Mouse (Mus musculus): ENCODE data around the gene Twsg1. TPM values are rescaled to one million over a fixed set of nuclear protein-coding genes. Genes with fewer than 3 reads are reported as not detected.

Gene Twsg1
- polyA plus RNA-seq, 1 experiment = 75.3 TPM

DNA sequence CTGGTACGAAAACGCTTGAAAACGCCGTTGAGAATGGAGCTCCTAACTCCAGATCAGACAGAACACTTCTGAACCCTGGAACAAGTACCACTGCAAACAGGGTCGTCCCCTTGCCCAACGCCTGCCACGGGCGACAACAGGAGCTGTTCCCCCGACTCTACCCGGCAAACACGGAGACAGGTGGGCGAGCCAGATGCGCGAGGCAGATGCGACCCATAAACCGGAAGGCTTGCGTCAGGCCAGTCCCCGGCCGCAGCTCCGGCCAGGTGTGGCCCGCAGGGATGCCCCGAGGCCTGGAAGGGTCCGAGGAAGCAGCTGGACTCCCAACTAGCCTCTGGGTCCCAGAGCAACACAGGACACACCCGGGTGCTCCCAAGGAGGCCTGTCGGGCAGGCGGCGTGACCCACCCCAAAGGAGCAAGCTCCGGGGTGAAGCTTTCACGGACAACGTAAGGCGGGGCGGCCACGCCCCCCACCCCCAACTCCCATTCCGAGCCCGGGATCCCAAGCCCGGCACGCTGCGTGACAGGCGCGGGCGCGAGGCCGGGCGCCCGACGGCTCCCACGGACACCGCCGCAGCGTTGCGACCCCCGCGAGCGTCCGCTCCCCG is 66.9 kb downstream of the Twsg1 start:
- Histone ChIP-seq H3K27ac (ENCODE audit: insufficient read depth, low read length) (peak overlapping the region; percentile 12; the same call in 1 of the 2 replicates), H3K4me1 (ENCODE audit: control insufficient read depth, insufficient read depth, low read length) (no peaks in the 10 kb centered on the region), H3K27me3 (ENCODE audit: control insufficient read depth, insufficient read depth, low read length, poor library complexity, severe bottlenecking) (no peaks in the 10 kb centered on the region), H3K36me3 (ENCODE audit: control insufficient read depth, insufficient read depth, low read length, poor library complexity, severe bottlenecking) (no peaks in the 10 kb centered on the region), H3K9ac (ENCODE audit: low read depth, poor library complexity, severe bottlenecking) (peak overlapping the region; percentile 82), H3K4me3 (ENCODE audit: low read depth, low read length) (peak overlapping the region; percentile 97), H3K9me3 (replicated peaks; ENCODE audit: control insufficient read depth, insufficient read depth, low read length, poor library complexity, severe bottlenecking) (no peaks in the 10 kb centered on the region)
- TF ChIP-seq CTCF (IDR thresholded peaks at IDR 0.05; ENCODE audit: low read depth, low read length) = no peak
- no peak for TF ChIP-seq EP300 (IDR thresholded peaks at IDR 0.05; ENCODE audit: insufficient read depth, low read depth, low read length)
- TF ChIP-seq POLR2A (IDR thresholded peaks at IDR 0.05; ENCODE audit: insufficient read depth, low read length) = no peak

DNA sequence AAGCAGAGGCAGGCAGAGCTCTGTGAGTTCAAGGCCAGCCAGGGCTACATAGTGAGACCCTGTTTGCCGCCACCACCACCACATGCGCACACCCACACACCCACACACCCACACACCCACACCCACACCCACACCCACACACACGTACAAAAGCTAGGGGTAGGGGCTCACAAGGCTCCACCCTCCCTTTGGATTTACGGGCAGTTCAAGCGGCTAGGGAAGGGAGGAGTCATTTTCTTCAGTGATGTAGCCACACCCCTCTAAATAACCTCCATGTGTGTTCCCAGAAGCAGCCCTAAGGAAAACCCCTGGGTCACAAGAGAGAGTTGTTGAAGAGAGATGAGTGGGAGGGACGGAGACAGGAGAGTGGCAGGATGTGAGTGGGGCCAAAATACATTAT is 74.0 kb downstream of the Twsg1 start:
- TF ChIP-seq POLR2A (IDR thresholded peaks at IDR 0.05; ENCODE audit: insufficient read depth, low read length) = no peak
- TF ChIP-seq CTCF (IDR thresholded peaks at IDR 0.05; ENCODE audit: low read depth, low read length) = no peak
- TF ChIP-seq EP300 (IDR thresholded peaks at IDR 0.05; ENCODE audit: insufficient read depth, low read depth, low read length) = no peak
- Histone ChIP-seq H3K27me3 (ENCODE audit: control insufficient read depth, insufficient read depth, low read length, poor library complexity, severe bottlenecking) (no peaks in the 10 kb centered on the region), H3K9ac (ENCODE audit: low read depth, poor library complexity, severe bottlenecking) (no peak overlapping the region), H3K36me3 (ENCODE audit: control insufficient read depth, insufficient read depth, low read length, poor library complexity, severe bottlenecking) (no peaks in the 10 kb centered on the region), H3K4me1 (ENCODE audit: control insufficient read depth, insufficient read depth, low read length) (peaks cover 6% of the 10 kb centered on the region), H3K4me3 (ENCODE audit: low read depth, low read length) (peak overlapping the region; percentile 29; the same call in 1 of the 2 replicates), H3K27ac (ENCODE audit: insufficient read depth, low read length) (no peak overlapping the region), H3K9me3 (replicated peaks; ENCODE audit: control insufficient read depth, insufficient read depth, low read length, poor library complexity, severe bottlenecking) (no peaks in the 10 kb centered on the region)

DNA sequence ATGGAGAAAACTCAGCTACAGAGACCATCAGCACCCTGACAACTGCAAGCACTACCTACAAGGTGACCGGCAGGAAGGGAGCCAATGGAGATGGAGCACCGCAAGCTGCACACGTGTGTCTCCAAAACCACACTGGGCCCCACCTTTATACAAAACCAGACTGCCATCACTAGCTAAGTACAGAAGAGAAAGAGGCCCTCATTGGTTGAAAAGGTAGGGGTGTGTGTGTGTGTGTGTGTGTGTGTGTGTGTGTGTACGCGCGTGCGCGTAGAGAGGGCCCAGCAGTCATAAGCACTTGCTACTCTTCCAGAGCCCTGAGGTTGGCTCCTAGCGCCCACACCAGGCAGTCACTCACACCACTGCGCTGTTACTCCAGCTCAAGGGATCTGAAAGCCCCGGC is 77.2 kb downstream of the Twsg1 start:
- Histone ChIP-seq H3K9me3 (replicated peaks; ENCODE audit: control insufficient read depth, insufficient read depth, low read length, poor library complexity, severe bottlenecking) (no peaks in the 10 kb centered on the region), H3K9ac (ENCODE audit: low read depth, poor library complexity, severe bottlenecking) (no peak overlapping the region), H3K27me3 (ENCODE audit: control insufficient read depth, insufficient read depth, low read length, poor library complexity, severe bottlenecking) (no peaks in the 10 kb centered on the region), H3K4me3 (ENCODE audit: low read depth, low read length) (no peak overlapping the region), H3K36me3 (ENCODE audit: control insufficient read depth, insufficient read depth, low read length, poor library complexity, severe bottlenecking) (no peaks in the 10 kb centered on the region), H3K27ac (ENCODE audit: insufficient read depth, low read length) (no peak overlapping the region), H3K4me1 (ENCODE audit: control insufficient read depth, insufficient read depth, low read length) (peaks cover 8% of the 10 kb centered on the region)
- no peak for TF ChIP-seq EP300 (IDR thresholded peaks at IDR 0.05; ENCODE audit: insufficient read depth, low read depth, low read length)

DNA sequence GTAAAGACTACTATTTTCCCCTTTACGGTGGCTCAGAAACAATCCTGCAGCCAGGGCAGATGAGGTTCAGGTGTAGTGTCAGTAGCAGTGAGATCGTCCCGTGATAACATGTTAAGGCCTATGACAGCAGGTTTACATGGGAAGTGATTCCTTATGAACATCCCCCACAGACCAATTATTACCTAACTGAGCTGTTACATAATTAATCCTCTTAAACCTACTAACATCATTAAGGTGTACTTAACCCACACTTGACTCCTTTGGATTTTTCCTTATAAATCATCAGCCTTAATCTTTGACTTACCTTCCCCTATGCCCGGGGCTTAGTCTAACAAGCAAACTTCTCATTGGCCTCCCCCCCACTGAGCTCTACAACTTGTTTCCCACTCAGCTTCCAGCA is 77.9 kb downstream of the Twsg1 start:
- no peaks in the 10 kb centered on the region for H3K9me3 ChIP-seq (replicated peaks; ENCODE audit: control insufficient read depth, insufficient read depth, low read length, poor library complexity, severe bottlenecking)
- H3K4me3 ChIP-seq (ENCODE audit: low read depth, low read length) = no peak overlapping the region
- H3K27ac ChIP-seq (ENCODE audit: insufficient read depth, low read length) = no peak overlapping the region
- no peak overlapping the region for H3K9ac ChIP-seq (ENCODE audit: low read depth, poor library complexity, severe bottlenecking)
- H3K4me1 ChIP-seq (ENCODE audit: control insufficient read depth, insufficient read depth, low read length) = peaks cover 8% of the 10 kb centered on the region
- TF ChIP-seq EP300 (IDR thresholded peaks at IDR 0.05; ENCODE audit: insufficient read depth, low read depth, low read length) = no peak
- TF ChIP-seq POLR2A (IDR thresholded peaks at IDR 0.05; ENCODE audit: insufficient read depth, low read length) = no peak
- TF ChIP-seq CTCF (IDR thresholded peaks at IDR 0.05; ENCODE audit: low read depth, low read length) = no peak
- H3K36me3 ChIP-seq (ENCODE audit: control insufficient read depth, insufficient read depth, low read length, poor library complexity, severe bottlenecking) = no peaks in the 10 kb centered on the region
- H3K27me3 ChIP-seq (ENCODE audit: control insufficient read depth, insufficient read depth, low read length, poor library complexity, severe bottlenecking) = no peaks in the 10 kb centered on the region

DNA sequence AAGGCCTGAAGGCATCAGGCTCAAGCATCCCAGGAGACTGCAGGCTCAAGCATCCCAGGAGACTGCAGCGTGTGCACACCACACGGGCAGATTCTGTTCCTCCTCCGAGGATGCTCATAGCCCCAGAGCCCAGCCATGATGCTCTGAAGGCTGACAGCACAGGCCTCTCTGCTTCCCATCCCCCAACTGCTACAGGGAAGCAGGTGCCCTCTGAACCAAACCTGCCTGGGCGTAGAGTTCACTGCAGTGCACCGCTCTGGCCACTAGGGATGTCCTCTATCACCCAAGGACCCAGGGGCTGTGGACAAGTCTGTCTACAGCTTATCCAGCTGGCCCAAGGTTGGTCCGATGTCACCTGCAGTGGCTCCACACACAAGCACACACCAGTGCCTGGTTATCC is 78.4 kb downstream of the Twsg1 start:
- Histone ChIP-seq H3K4me3 (ENCODE audit: low read depth, low read length) (no peak overlapping the region), H3K9me3 (replicated peaks; ENCODE audit: control insufficient read depth, insufficient read depth, low read length, poor library complexity, severe bottlenecking) (no peaks in the 10 kb centered on the region), H3K27me3 (ENCODE audit: control insufficient read depth, insufficient read depth, low read length, poor library complexity, severe bottlenecking) (no peaks in the 10 kb centered on the region), H3K36me3 (ENCODE audit: control insufficient read depth, insufficient read depth, low read length, poor library complexity, severe bottlenecking) (no peaks in the 10 kb centered on the region), H3K4me1 (ENCODE audit: control insufficient read depth, insufficient read depth, low read length) (peaks cover 6% of the 10 kb centered on the region), H3K9ac (ENCODE audit: low read depth, poor library complexity, severe bottlenecking) (no peak overlapping the region), H3K27ac (ENCODE audit: insufficient read depth, low read length) (no peak overlapping the region)
- TF ChIP-seq EP300 (IDR thresholded peaks at IDR 0.05; ENCODE audit: insufficient read depth, low read depth, low read length) = peak; percentile 37; the same call in 1 of the 2 replicates
- TF ChIP-seq CTCF (IDR thresholded peaks at IDR 0.05; ENCODE audit: low read depth, low read length) = peak; percentile 64
- TF ChIP-seq POLR2A (IDR thresholded peaks at IDR 0.05; ENCODE audit: insufficient read depth, low read length) = no peak

DNA sequence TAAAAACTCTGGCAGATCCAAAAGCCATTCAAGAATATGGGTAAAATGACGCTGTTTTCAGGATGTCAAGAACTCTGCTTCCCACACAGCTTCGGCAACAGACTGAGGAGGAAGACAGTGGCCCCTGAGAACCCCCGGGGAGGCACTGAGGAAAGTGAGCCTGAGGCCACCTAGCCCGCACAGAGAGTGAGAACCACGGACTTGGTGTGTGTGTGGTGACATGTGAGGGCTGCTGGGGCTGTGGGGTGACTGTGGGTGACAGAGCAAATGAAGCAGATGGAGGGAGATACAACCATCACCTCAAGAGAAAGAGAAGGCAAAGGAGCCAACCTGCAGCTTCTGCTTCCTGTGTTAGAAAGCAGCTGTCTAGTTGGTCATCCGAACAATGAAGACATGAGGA is 79.0 kb downstream of the Twsg1 start:
- Histone ChIP-seq H3K27me3 (ENCODE audit: control insufficient read depth, insufficient read depth, low read length, poor library complexity, severe bottlenecking) (no peaks in the 10 kb centered on the region), H3K4me3 (ENCODE audit: low read depth, low read length) (no peak overlapping the region), H3K9ac (ENCODE audit: low read depth, poor library complexity, severe bottlenecking) (no peak overlapping the region), H3K36me3 (ENCODE audit: control insufficient read depth, insufficient read depth, low read length, poor library complexity, severe bottlenecking) (no peaks in the 10 kb centered on the region; the same call in 1 of the 2 replicates), H3K4me1 (ENCODE audit: control insufficient read depth, insufficient read depth, low read length) (peaks cover 9% of the 10 kb centered on the region), H3K9me3 (replicated peaks; ENCODE audit: control insufficient read depth, insufficient read depth, low read length, poor library complexity, severe bottlenecking) (no peaks in the 10 kb centered on the region), H3K27ac (ENCODE audit: insufficient read depth, low read length) (0 out of 2 replicates have a peak overlapping the region, but pooled peaks have one; percentile 4)
- TF ChIP-seq EP300 (IDR thresholded peaks at IDR 0.05; ENCODE audit: insufficient read depth, low read depth, low read length) = no peak
- no peak for TF ChIP-seq POLR2A (IDR thresholded peaks at IDR 0.05; ENCODE audit: insufficient read depth, low read length)
- no peak for TF ChIP-seq CTCF (IDR thresholded peaks at IDR 0.05; ENCODE audit: low read depth, low read length)

Other genes with a start within 250 kb of the Twsg1 start
- gene Rab31, start 178.5 kb downstream of the Twsg1 start, polyA plus RNA-seq (2011; ENCODE audit: insufficient read depth, insufficient read length, low read depth, missing spikeins) = 18.7 and 19.4 TPM in 2 replicates
- gene Ppp4r1, start 168.7 kb downstream of the Twsg1 start, polyA plus RNA-seq (2011; ENCODE audit: insufficient read depth, insufficient read length, low read depth, missing spikeins) = 48.4 and 56.7 TPM in 2 replicates
- gene Ralbp1, start 65.4 kb downstream of the Twsg1 start, polyA plus RNA-seq (2011; ENCODE audit: insufficient read depth, insufficient read length, low read depth, missing spikeins) = 41.3 and 42.9 TPM in 2 replicates
- 19.5 and 21.8 TPM in 2 replicates for gene Ankrd12, start 125.9 kb upstream of the Twsg1 start, polyA plus RNA-seq (2011; ENCODE audit: insufficient read depth, insufficient read length, low read depth, missing spikeins)
- 211 and 233 TPM in 2 replicates for gene Ndufv2, start 150.3 kb upstream of the Twsg1 start, polyA plus RNA-seq (2011; ENCODE audit: insufficient read depth, insufficient read length, low read depth, missing spikeins)
- 23.5 and 26.9 TPM in 2 replicates for gene Washc1, start 160.3 kb upstream of the Twsg1 start, polyA plus RNA-seq (2011; ENCODE audit: insufficient read depth, insufficient read length, low read depth, missing spikeins)
- 29.4 and 38.2 TPM in 2 replicates for gene Ddx11, start 172.3 kb upstream of the Twsg1 start, polyA plus RNA-seq (2011; ENCODE audit: insufficient read depth, insufficient read length, low read depth, missing spikeins)